Mouse (Mus musculus) right cerebral cortex, postnatal 4 days (tissue): Measurements from ENCODE around the gene Smyd1.

Source experiments
- DNase-seq: peaks from one replicate; pipeline ENCODE4 v3.0.0-alpha.2; 2022

Smyd1 gene

DNA sequence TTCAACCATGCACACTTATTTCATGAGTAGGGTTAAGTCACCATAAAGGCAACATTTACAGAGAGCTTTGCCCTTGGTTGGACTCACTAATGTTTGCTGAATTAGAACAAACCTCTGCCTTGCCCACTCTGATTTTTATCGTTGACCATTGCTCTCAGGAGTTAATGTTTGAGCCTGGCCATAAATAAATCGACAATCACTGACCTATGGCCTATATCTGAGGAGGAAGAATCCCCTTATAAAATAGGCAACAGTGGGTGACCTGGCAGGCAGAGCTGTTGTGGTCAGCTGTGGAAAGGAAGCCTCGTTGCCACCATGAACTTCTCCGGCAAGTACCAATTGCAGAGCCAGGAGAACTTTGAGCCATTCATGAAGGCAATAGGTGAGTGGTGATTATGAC, 122.4 kb downstream of the Smyd1 start, which contains the start of gene Fabp1:
Gene Fabp1 (plus strand): TSS at position 216 of the 400 bp plus-strand sequence.
- no peak for DNase-seq

DNA sequence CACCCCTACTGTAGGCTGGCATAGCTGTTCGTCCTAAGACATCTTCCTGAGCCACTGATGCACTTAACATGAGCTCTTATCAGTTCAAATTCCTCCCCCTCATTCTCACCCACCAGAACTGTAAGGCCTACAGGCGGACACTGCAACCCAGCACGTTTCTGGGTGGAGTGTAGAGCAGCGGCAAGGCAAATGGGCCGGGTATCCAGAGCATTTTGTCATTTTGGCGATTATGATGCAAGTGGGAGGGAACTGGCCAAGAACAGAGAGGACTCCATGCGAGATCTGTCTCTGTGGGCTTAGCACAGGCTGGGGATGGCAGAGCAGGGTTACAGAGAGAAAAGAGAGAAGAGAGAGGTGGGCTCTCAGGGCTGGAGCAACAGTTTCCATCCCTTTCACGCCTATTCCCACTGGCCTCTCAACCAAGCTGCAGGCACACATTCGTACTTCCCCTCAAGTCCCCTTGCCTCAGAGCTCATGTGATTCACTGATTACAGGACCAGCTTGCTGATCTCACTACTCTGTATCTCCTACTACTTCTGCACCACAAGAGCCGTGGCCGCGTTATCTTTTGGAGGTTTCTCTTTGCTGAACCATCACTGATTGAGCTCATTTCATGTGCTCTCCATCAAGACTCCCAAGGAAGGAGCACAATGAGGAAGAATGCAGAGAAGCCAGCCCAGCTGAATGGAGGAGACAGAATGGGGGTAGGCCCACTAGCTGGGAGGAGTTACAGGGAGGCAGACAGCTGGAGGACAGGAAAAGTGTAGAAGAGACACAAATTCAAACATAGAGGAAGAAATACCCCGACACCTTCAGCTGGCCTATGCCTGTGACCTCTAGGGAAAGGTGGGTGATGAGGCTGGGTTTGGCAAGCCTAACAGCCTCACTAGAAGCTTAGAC, 124.1 kb downstream of the Smyd1 start:
- no peak for DNase-seq

DNA sequence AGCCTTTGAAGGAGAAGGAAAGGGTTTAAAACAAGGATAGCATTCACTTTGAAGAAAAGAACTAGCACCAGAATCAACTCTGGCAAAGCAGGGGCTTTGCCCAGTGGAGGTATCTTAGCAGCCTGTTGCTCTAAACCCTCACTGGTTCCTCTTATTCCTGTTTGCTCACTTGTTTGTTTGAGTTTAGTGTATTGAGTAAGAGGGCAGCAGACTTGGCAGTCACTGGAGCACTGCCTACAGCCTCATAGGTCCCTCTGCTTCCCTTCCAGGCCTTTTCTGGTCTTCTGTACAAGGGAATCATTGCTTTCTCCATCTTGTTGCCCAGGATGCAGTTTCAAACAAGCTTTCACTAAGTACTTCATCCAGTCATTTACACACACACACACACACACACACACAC, 125.9 kb downstream of the Smyd1 start:
- DNase-seq: no peak

DNA sequence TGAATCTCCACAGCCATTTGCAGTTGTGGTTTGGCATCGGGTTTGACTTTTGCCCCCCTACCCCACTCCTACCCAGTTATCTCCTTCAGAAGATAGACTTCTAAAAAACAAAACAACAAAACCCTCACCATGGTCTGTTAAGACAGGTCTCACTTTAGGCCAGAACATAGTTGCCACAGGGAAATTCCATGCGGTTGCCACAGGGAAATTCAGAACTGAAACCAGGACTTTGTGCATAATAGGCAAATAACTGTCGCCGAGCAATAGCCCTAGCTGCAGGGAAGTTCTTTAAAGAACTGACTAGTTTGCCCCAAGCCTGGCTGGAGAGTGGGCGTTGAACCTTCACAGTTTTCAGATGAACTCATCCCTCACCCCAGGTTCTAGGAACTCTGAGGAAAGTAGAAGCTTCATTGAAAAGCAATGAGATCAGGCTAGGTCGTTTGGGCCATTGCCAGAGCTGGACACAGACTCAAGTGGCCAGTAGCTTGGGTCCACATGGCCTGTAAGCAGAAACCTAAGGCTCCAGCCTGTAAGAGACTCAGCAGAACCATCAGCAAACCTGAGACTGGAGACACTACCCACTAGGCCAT, 128.8 kb downstream of the Smyd1 start:
- DNase-seq: no peak

DNA sequence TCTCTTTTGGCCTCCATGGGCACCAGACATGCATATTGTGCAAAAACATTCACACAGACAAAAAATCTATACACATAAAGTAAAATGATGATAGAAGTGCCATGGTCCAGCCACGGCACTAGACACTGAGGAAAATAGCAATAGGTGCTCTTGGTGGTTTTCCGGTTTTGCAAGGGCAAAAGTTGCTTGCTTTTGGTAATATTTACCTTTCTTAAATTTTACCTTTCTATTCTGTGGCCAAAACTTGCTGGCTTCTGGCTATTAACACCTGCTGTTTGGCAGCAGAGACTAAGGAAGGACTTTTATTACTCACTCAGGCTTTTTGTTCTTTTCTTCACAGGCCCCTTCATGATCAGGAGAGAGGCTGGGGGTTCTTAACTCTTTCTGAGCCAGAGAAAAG, 131.5 kb downstream of the Smyd1 start:
- no peak for DNase-seq

DNA sequence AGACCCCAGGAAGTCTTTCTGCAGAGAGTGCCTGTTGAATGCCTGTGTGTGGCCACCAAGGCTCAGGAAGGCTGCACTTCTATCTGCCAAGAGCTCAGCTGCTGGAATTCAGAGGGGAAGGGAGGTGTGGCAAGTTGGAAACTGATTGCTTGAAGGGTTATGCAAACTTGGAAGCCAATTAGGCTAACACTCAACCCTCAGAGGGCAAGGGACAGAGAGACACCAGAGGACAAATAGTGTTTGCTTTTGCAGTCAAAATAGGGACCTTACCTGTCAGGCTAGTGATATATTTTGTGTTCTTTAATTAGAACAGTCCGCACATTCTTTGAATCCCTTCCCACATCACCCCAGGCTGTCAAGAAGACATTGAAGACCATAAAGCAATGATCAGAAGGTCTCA, 132.5 kb downstream of the Smyd1 start:
- DNase-seq: no peak

DNA sequence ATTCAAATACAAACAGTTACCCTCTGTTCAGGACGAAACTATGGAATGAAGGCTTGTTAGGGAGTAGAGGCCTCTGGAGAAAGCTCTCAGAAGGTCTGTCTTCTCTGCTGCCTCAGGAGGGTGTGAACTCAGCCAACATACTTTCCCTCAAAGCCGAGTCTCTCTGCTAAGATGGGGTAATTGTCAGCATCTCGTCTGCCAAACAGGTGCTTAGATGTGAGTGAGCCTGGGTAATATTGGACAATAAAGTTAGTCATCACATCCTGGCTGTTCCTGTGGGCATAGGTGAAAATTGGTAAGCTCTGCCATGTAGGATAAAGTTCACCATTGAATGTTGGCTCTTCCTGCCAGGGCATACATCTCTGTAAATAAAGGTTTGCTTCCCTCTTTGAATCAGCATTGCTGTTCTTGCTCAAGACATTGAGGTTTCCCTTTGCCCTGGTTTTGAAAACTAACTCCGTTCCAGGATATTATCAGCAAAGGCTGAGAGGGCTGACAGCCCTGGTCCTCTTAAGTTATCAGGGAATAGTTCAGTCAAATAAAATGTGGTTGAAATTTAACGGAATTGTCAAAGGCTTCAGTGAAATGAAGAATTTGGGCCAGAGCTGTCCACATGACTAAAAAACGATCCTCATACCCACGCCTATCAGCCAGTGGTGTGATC, 137.0 kb downstream of the Smyd1 start:
- no peak for DNase-seq

DNA sequence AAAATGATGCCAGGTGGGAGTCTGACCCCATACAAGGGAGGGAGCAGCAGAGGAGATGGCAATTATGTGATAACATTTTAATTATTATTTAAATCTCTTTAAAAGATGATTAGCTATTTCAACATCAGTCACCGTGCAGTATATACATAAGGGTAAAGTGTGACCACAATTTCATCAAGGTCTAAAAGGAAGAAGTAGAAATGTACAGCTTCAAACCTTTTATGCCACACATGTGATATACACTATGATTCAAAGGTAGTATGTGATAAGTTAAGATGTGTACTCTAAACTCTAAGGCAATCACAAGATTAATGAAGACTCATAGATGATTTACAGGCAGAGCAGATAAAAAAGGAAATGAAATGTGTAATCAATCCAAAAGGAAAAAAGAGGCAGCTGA, 141.4 kb downstream of the Smyd1 start:
- DNase-seq: no peak

DNA sequence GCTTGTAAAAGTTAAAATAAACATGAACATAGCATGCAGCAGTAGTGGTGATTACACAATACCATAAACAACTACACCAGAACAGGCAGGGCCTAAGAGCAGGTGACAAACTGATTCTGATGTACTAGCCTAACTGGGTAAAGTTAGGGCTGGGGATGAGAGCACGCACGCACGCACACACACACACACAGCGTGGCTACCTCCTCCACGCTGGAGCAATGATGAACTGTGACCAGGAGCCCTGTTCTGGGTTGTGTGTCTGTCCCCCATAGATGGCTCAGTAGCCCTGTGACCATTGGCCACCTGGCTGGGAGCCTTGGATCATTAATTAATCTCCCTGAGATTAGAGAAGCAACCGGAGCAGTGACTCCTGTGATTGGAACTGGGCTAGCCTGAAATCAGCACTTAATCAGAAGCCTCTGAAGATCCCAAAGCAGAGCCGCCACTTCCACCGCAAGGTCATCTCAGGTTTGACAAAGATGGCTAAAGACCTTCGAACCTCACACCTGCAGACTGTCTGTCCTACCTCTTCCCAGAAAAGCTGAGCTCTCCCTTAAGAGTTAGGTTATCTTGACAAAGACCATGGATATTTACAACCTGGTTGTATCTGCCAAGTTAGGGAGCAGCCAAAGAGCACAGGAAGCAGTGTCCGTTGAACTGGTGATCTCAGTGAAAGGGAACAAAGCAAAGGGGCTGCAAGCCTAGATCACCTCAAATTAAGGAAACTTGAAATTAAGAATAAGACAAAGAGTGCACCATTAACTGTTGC, 149.0 kb downstream of the Smyd1 start:
- DNase-seq: no peak

DNA sequence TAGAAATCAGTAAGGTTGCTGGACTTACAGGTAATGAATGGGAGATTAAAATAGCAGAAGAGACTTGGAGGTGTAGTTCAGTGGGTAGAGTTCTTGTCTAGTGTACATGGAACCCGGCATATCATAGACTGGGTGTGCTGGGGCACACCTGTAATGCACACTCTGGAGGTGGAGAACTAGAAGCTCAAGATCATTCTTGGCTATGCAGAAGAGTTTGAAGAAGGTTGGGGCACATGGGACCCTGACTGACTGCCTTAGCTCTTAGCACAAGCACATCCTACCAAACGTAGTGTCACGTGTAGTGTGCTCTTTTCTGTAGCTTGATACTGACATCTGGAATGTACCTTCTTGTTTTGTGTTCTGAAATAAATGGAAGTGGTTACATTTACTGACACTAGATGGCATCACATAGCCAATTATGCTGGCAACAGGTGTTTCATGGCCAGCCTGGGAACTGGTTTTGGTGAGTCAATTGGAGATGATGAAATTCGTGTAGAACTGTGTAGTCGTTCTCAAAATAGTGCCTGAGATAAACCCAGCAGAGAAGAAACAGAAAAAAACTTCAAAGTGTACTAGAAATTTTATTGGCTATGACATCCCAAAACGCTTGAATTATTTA, 155.4 kb downstream of the Smyd1 start:
- DNase-seq: no peak

DNA sequence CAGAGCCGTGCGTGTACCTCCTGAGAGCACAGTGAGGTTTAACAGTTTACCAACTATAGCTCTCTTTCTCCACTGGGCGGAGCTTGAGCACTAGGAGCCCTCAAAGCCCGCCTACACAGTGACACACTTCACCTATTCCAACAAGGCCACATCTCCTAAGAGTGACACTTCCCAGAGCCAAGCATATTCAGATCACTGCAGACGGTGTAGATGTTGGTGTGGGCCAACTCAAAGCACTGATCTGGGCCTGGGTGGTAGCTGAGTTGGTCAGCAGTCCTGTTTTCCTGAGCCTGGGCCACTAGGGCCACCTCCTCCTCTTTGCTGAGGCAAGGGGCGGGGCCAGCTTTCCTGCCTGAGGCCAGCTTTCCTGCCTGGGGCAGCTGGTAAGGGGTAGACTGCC, 157.6 kb downstream of the Smyd1 start:
- no peak for DNase-seq
